Mouse (Mus musculus) liver, postnatal 0 days (tissue): ENCODE data around the gene Usp5.

Source experiments
- CTCF ChIP-seq: sonication (generic); IDR thresholded peaks from 2 replicates; pipeline ENCODE4 v1.5.1; 2016; ENCODE audit warnings: antibody characterized with exemption, low read depth
- EP300 ChIP-seq: IDR thresholded peaks from 2 replicates; pipeline ENCODE4 v1.6.1; 2016; ENCODE audit warnings: antibody characterized with exemption, low read depth, mild to moderate bottlenecking

DNA sequence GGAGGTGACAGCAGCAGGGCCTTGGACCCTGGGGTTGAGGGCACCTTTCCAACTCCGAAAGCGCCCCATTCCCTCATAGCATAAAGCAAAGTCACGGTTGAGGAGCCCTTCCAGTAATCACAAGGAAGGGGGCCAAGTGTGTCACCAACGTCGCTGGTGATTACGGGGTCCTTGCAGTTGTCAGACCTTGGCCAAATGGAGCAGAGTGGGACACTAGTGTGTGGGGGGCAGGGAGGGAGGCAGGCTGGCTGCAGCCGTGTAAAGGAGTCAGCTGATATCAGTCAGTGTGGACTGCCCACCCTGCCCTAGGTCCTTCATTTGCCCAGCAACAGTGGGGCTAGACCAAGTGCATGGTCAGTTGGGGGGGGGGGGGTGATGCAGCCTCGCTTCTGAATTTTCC, 14.8 kb downstream of the Usp5 start:
- TF ChIP-seq CTCF, result no peak
- no peak for TF ChIP-seq EP300
